Mouse (Mus musculus): ENCODE measurements around the gene Atad5.
A peak's percentile ranks its signal among the peaks of the same experiment; 100 is the strongest.
"Not testable (repeated sequence)": the region's sequence is repeated elsewhere in the genome, so short reads cannot be mapped to it uniquely, and the experiment has no call there.

The Atad5 gene

DNA sequence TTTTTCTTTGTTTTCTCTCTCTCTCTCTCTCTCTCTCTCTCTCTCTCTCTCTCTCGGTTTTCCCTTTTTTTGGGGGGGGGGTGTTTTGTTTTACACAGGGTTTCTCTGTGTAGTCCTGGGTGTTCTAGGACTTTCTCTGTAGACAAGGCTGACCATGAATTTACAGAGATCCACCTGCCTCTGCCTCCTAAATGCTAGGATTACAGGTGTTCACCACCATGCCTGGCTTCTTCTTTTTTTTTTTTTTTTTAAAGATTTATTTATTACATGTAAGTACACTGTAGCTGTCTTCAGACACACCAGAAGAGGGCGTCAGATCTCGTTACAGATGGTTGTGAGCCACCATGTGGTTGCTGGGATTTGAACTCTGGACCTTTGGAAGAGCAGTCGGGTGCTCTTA, 59.8 kb downstream of the Atad5 start:
- not testable (repeated sequence) for DNase-seq (ENCODE audit: low read depth in 2 of 2, low spot score in 2 of 2)

DNA sequence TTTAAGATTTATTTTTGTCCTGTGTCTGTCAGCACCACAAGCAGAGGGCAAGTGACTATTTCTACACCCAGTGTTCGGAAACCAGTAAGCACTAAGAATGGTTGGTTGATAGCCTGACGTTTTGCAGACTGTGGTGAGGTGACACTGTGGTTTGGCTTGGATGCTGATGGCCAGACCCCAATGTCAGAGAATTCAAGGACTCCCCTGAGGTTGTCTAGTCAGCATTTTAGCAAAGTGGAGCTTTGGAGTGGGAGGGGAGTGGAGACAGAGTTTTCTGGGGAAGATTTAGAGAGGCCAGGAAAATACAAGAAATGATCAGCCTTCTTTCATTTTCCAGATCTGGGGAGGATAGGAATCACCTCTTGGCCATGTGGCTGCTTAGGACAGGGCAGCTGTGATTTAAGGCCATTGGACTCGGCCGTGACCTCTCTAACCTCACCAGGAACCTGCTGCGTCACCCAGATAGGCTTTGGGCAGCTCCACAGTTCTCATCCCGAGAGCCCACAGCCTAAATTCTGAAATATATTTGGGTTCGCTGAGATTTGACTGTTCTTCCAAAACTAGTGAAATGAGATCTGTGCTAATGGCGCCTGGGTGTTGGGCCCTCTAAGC, 60.3 kb downstream of the Atad5 start:
- no peak for DNase-seq (ENCODE audit: low read depth in 2 of 2, low spot score in 2 of 2)

DNA sequence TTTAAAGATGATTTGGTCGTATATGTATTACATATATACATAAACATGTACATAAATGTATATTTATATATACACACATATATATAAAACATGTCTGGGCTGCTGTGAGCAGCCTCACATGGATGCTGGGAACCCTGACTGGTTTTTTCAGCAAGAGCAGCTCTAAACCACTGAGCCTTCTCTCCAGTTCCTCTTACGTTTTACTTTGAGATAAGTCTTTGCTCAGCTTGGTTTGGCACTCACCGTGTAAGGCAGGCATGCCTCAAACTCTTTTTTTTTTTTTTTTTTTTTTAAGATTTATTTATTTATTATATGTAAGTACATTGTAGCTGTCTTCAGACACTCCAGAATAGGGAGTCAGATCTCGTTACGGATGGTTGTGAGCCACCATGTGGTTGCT, 61.4 kb downstream of the Atad5 start:
- DNase-seq (ENCODE audit: low read depth in 2 of 2, low spot score in 2 of 2) = no peak

DNA sequence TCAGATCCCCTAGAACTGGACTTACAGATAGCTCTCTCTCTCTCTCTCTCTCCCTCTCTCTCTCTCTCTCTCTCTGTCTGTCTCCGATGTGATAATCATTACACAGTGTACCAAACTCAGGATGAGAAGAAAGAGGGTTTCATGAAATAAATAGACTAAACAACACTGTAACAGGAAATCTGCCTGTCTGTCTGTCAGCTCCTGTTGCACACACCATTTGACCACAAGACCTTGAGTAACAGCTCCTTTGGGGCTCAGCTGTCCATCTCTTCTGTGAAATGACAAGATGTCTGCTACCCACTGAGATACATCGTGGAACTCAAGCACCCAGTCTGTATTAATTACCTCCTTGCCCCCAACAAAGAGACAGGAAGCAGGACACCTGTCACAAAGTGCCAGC, 62.3 kb downstream of the Atad5 start:
- no peak for DNase-seq (ENCODE audit: low read depth in 2 of 2, low spot score in 2 of 2)

DNA sequence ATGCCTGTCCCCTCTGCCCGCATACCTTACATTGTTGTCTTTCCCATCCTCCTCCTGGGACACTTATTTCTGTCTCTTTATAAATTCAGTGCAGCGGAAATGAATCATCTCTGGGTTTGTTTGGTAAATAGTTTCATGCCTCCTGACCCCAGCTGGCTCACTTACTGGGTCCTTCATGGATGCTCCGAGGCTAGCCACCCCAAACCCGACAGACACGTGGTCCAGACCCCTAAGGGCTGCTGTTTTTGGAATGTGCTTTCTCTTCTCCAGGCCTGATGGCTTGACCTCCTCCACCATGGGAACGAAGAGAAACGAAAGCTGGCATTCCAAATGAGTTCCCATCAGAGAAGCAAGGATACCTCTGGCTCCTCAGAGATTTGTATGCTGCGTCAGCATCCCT, 63.2 kb downstream of the Atad5 start:
- DNase-seq (ENCODE audit: low read depth in 2 of 2, low spot score in 2 of 2) = no peak

DNA sequence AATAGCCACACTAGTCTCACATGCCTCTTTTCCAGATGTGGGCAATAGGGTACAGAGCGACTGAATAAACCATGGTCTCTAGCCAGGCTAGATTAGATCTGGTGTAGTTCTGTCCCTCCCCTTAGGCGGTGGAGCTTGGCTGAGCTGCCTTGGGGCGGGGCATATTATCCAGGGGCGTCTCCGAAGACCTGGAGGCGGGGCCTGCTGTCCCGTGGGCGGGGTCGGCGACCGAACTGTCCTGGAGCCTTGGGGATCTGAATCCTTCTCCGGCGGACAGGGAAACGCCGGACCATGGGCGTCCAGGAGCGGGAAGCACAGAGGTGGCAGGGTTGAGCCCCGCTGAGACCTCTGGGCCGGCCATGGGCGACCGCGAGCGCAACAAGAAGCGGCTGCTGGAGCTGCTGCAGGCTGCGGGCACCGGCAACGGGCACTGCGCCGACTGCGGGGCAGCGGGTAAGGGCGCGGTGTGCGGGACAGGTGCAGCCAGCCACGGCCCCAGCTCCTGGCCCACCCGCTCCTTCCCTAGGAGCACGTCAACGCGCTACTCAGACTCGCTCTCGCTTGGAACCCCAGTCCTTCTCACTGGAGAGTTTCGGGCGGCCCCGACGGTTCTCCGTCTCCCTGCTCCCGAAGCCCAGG, 64.8 kb downstream of the Atad5 start, which contains the start of gene Adap2:
Gene Adap2 (plus strand): TSS at position 249 of the 639 bp plus-strand sequence.
- DNase-seq (ENCODE audit: low read depth in 2 of 2, low spot score in 2 of 2) = peak; percentile 71 to 85

DNA sequence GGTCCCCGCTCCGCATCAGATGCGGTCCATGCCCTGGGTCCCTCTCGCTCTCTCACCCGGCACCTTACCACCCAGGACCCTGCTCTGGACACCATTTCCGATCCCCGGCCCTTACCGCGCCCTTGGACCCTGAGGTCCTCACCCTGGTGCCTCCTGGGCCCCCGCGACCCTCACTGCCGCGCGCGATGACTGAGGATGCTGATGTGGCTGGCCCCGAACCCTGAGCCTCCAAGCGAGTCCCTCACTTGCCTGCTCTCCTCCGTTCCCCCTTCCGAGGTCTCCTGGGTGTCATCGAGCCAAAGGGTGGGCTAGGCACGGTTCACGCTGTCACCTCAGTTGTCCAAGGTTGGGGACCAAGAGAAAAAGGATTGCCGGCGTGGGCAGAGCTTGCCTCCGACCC, 65.3 kb downstream of the Atad5 start:
- no peak for DNase-seq (ENCODE audit: low read depth in 2 of 2, low spot score in 2 of 2)

DNA sequence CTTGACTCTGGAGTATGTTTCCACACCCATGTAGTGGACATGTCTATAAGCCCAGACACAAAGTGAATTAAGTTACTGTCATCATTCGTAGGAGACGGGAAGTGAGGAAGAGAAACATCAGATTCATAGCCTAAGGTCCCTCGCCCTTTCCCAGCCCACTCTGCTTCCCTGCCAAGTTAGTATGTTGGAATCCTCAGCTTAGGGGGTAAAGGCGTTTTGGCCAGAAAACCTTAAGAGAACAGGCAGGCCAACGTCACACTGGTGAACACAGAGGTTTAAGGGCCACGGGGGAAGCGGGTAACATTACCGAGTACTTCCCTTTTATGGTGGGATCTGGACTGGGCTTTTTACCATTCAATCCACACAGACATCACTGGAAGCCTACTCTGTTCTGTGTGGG, 66.3 kb downstream of the Atad5 start:
- DNase-seq (ENCODE audit: low read depth in 2 of 2, low spot score in 2 of 2) = no peak

DNA sequence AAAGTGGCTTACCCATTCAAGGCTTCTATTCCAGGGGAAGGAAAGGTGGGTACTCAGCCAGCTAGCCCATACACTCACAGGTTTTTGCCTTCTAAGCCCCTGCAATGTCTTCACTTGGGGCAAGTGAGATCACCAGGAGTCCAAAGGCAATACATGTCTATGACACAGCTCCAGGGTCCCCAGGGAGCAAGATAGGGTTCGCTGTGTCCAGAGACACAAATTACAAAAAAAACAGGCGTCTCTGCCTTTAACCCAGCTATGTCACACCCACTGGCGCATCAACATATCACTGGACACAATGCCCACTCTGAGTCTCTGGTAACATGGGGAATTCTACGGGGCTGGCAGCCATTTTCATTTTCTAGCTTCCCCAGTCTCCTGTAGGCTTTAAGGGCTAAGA, 66.8 kb downstream of the Atad5 start:
- no peak for DNase-seq (ENCODE audit: low read depth in 2 of 2, low spot score in 2 of 2)

DNA sequence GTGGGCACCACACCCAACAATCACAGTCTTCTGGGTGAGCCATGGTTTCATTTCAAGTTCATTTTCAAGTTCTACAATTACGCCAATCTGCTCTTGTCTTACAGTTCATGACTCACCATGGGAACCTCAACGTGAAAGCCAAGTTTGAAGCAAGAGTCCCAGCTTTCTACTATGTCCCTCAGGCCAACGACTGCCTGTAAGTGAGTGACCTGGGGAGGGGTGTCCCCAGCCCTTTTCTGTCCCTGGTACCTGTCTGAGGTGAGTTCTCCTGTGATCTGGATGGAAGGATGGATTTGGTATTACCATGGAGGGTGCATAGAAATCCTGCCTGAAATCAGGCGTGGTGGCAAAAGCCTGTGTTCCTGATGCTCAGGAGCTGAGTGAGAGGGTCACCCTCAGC, 67.6 kb downstream of the Atad5 start:
- no peak for DNase-seq (ENCODE audit: low read depth in 2 of 2, low spot score in 2 of 2)

DNA sequence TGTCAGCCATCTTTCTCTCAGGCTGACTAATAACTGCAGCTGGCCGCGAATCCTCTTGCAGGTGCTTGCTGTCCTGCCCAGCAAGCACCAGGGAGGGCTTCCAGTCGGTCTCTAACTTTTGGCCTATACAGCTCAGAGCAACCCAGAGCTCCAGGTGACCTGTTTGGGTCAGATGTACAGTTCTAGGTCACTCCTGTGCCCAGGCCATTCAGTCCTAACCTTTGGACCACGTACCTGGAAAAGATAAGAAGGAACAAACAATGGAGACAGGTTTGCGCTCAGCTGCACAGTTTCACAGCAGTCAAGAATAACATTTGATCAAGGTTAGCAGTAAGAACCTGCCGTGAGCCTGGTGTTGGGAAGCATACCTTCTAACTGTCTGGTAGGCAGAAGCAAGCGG, 69.8 kb downstream of the Atad5 start:
- DNase-seq (ENCODE audit: low read depth in 2 of 2, low spot score in 2 of 2) = no peak

DNA sequence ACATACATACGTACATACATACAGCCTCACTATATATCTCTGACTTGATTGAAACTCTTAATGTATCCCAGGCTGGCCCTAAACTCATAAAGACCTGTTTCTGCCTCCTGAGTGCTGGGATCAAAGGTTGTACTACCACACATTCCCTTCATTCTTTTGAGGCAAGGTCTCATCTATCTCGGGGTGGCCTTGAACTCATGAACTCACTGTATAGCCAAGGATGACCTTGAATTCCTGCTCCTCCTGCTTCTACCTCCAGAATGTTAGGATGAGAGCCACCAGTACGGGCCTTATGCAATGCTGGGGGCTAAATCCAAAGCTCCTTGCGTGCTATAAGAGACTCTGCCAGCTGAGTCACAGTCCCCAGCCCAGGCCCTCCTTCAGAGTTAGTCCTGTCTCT, 71.8 kb downstream of the Atad5 start:
- no peak for DNase-seq (ENCODE audit: low read depth in 2 of 2, low spot score in 2 of 2)

DNA sequence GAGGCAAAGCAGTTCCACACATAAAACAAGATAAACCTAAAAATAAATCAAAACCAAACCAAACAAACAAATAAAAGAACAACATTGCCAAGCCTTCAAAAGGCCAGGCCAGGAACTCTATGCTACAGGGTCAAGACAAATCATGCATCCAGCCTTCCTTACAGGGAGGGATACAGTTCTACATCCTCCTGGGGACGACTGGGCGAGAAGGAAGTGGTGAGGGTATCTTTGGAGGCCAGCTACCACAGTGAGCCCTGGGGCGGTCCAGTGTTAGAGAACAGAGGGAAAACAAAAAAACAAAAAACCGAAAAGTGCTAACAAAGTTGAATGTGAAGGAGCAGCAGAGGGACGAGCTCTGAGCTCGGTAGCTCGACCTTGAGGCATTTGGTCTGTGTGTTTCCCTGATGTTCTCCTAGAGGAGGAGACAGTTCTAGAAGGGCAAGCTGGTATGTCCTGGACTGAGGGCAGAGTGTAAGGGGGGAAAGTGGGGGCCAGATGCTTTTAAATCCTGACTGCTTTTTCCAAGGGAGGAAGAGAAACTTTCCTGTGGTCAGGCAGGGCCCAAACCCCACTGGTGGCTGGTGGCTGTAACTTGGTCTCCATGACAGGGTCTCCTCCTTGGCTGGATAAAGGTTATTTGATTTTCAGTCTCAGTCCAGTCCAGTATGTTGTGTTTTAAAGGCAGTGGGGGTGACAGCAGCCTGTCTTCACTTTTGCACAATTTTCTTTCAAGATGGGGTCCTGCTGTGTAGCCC, 74.3 kb downstream of the Atad5 start:
- DNase-seq (ENCODE audit: low read depth in 2 of 2, low spot score in 2 of 2) = no peak

DNA sequence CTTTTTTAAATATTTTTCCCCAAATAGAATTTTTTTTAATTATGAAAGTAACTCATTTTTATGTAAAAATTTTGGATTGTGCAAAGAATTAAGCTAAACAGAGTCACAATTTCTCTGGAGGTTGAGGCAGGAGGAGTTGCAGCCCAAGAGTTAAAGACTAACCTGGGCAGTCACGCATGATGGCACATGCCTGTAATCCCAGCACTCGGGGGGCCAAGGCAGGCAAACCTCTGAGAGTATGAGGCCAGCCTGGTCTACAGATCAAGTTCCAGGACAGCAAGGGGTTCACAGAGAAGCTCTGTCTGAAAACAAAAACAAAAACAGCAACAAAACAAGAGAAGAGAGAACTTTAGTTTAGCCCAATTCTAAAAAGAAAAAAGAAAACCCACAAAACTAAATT, 75.0 kb downstream of the Atad5 start:
- DNase-seq (ENCODE audit: low read depth in 2 of 2, low spot score in 2 of 2) = no peak

DNA sequence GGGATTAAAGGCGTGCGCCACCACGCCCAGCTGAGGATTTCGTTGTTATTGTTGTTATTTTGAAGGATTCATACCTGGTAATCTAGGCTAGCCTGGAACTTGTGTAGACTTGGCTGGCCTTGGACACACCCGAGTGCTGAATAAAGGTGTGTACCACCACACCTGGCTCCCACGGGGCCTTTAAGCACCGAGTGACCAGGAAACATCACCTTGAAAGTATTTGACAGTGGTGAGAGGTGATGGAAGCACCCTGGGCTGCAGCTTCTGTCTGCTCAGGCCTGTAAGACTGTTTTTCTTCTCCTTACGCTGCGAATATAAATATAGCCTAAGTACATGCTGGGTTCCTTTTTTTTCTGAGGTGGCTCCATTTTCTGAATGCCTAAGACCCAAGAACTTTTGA, 78.9 kb downstream of the Atad5 start:
- DNase-seq (ENCODE audit: low read depth in 2 of 2, low spot score in 2 of 2) = no peak

DNA sequence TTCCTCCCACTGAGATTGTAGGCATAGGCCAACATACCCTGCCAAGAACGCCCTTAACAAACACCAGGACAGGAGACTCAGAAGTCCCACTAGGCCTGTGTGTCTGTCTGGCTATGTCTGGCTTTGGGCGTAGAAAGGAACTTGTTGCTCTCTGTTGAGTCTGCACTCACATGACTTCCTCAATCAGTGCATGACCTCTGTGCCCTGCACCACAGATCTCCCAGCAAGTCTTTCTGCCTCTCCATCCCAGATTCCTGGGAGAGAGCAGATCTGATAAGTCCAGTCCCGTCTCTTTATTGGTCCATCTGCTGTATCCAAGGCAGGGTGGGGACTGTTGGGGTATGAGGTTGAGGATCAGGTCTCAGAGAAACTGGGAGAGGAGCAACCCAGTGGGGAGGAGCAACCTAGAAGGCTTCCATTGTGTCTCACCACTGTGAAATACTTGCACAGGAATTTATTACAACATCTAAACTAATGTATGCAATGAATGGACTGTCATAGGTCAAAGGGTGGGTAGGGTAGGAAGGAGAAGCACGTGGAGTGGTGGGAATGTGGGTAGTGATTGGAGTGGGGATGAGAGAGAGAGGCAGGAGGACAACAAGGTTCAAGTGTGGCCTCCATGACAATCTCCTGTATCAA, 79.5 kb downstream of the Atad5 start:
- DNase-seq (ENCODE audit: low read depth in 2 of 2, low spot score in 2 of 2) = no peak

DNA sequence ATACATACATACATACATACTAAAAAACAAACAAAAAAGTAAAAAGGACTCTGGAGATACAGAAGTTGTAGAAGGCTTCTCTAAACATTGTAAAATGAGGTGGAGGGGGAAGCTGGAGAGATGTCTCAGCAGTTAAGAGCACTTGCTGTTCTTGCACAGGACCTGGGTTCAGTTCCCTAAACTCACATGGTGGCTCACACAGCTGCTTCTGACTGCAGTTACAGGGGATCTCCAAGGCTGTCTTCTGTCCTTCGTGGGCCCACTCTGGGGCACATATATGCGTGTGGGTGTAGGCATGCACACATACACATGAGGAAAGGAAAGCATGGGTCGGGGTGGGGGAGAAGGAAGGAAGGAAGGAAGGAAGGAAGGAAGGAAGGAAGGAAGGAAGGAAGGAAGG, 80.4 kb downstream of the Atad5 start:
- DNase-seq (ENCODE audit: low read depth in 2 of 2, low spot score in 2 of 2) = no peak

DNA sequence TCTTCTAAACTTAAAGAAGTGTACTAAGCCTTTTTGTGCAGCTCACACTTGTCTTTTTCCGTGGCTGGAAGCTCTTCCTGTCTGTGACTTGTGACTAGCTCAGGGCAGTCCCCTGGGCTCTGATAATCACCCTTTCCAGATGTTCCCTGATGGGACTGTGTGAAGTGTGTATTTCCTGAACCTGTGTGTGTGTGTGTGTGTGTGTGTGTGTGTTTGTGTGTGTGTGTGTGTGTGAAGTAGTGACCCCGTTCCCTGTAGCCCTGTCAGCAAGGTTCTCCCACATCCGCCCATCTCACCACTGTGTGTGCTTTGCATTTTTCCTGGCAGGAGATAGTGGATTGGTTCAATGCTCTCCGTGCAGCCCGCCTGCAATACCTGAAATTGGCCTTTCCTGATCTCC, 81.2 kb downstream of the Atad5 start:
- DNase-seq (ENCODE audit: low read depth in 2 of 2, low spot score in 2 of 2) = no peak

DNA sequence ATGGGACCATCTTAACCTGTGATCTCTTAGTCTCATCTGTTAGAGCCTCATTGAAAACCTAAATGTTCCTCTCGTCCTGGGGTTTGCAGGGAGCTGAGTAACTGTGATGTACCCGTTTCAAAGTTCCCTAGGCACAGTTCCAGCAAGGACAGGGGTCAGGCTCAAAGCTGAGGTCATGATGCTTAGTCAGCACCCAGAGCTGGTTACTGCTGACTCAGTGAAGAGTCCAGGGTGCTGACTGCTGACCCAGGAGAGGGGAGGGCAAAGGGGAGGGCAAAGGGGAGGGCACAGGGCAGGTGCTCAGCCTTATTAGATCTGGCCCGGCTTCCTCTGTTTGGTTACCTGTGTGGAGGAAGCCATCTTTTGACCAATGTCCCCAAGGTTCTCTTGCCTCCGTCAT, 82.7 kb downstream of the Atad5 start:
- DNase-seq (ENCODE audit: low read depth in 2 of 2, low spot score in 2 of 2) = no peak

DNA sequence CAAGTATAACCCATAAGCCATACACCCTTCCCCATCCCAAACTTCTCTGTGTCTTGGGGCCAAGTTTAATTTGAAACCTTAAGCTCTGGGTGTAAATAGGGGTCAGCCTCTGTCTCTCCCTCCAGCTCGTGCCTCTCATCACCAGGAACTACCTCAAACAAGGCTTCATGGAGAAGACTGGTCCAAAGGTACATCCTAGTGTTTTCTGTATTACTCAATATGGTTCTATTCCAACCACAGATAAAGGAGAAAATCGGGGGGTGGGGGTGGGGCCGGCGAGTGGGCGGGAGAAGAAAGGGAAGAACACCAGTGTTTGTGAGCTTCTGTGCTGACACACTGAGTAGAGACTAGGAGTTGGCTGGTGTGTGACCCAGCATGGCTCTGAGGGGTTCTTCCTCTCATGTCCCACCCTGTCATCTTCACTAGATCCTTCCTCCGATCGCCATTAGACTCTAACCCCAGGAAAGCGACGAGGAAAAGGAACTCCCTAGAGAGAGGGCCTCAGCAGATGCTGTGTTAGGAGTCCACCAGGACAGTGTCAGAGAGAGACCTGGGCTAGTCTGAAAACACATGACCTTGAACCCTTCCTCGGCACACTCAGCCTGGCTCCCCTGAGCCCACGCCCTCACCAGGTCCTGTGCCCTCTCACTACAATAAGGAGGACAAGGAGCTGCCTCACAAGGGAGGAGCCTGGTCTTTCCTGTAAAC, 84.9 kb downstream of the Atad5 start:
- no peak for DNase-seq (ENCODE audit: low read depth in 2 of 2, low spot score in 2 of 2)

Measured in CD8-positive naive resting alpha-beta T cell, adult 2 months (primary cell).